Mouse (Mus musculus) midbrain, embryonic 14.5 days (tissue): Measurements from ENCODE around the gene Proser2. TPM values are rescaled to one million over a fixed set of nuclear protein-coding genes. Genes with fewer than 3 reads are reported as not detected.

Source experiments
- ATAC-seq: fragments of 200-750 bp; cut with Nextera tagmentation; 2 replicates; pipeline ENCODE4 v1.8.0; 2017; ENCODE audit warnings: moderate number of reproducible peaks, moderate library complexity; ENCODE audit not compliant: low FRiP score, low TSS enrichment
- DNase-seq: peaks from one replicate; pipeline ENCODE4 v3.0.0-alpha.2; 2015
- H3K27ac ChIP-seq: fragments of 300-500 bp; sonication (generic); replicated peaks from 2 replicates; pipeline ENCODE4 v1.5.1; 2014; ENCODE audit warnings: mild to moderate bottlenecking, low read depth, low read length, moderate library complexity
- H3K27me3 ChIP-seq: fragments of 300-500 bp; sonication (generic); 2 replicates; pipeline ENCODE4 v1.6.1; 2014; ENCODE audit warnings: low read length, control low read depth, mixed read lengths; ENCODE audit not compliant: control insufficient read depth, insufficient read depth
- H3K36me3 ChIP-seq: fragments of 300-500 bp; sonication (generic); 2 replicates; pipeline ENCODE4 v1.6.1; 2014; ENCODE audit warnings: low read length, control low read depth; ENCODE audit not compliant: control insufficient read depth, insufficient read depth
- H3K4me1 ChIP-seq: fragments of 300-500 bp; sonication (generic); 2 replicates; pipeline ENCODE4 v1.6.1; 2014; ENCODE audit warnings: mild to moderate bottlenecking, antibody characterized with exemption, low read length, control low read depth; ENCODE audit not compliant: control insufficient read depth, insufficient read depth
- H3K4me2 ChIP-seq: fragments of 300-500 bp; sonication (generic); 2 replicates; pipeline ENCODE4 v1.6.1; 2014; ENCODE audit warnings: mild to moderate bottlenecking, low read length, moderate library complexity
- H3K4me3 ChIP-seq: fragments of 300-500 bp; sonication (generic); replicated peaks from 2 replicates; pipeline ENCODE4 v1.5.1; 2014; ENCODE audit warnings: low read depth, low read length
- H3K9ac ChIP-seq: fragments of 300-500 bp; sonication (generic); replicated peaks from 2 replicates; pipeline ENCODE4 v1.6.1; 2014; ENCODE audit warnings: mild to moderate bottlenecking, low read length, moderate library complexity
- H3K9me3 ChIP-seq: fragments of 300-500 bp; sonication (generic); 2 replicates; pipeline ENCODE4 v1.6.1; 2016; ENCODE audit warnings: low read length, control low read depth, mixed read lengths; ENCODE audit not compliant: control insufficient read depth
- WGBS: fragments of 180-500 bp; shearing (Covaris S2); extraction: QIAGEN DNeasy Blood & Tissue Kit; methylation state at CpG from one replicate; pipeline ENCODE4 v1.1.7; 2014; 5-methylcytosine and 5-hydroxymethylcytosine counted together
- polyA plus RNA-seq: library from polyadenylated mRNA; unstranded; fragments of >200 nt; fragmentation: Nextera tagmentation; extraction: Ambion mirVana; gene quantifications from 2 replicates; pipeline ENCODE4 v1.2.1, GENCODE M21; 2014

The Proser2 gene
- polyA plus RNA-seq, 1 experiment from 2014 or later, result 4.1 TPM

DNA sequence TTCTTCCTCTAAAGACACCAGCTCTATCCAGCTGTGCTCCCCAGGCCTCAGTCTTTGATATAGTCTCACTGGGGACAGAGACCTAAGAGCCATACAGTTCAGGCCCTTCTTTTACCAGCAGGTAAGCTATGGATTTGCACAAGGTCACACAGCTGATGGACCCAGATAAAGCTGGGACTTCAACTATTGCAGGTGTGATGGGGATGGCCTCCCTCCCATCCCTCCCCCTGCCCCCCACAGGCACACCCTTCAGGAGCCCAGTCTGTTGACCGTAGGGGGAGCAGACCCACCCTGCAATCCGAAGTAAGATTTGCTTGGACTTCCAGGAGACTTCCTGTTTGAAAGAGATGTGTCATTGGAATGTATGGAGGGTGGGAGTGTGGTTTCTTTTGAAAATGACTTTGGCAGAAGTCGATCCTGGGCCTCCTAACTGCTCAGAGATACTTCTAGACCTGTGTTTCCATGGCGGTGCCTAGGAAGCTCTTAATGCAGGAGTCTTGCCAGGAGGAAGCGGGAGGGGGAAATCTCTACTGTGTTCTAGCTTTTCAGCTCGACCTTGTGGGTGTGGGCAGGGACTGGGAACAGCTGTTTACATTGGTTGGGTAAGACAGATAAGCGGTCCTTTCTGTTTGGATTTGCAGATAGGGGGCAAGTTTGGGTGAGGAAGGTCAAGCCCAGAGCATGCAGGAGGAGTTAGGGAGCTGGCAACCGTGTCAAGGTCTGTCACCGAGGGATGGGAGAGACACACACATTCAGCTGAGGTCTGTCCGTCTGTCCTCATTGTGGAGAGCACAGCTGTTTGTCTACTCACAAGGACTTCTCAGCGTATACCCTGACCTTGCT is 58.2 kb downstream of the Proser2 start:
- Histone ChIP-seq H3K4me1 (no peaks in the 10 kb centered on the region), H3K9ac (no peak overlapping the region), H3K27ac (no peak overlapping the region), H3K4me3 (no peak overlapping the region), H3K36me3 (no peaks in the 10 kb centered on the region), H3K27me3 (no peaks in the 10 kb centered on the region), H3K9me3 (0 out of 2 replicates have a peak, but pooled peaks cover 3% of the 10 kb centered on the region), H3K4me2 (no peak overlapping the region)
- no peak for ATAC-seq
- 67% methylated on average over 11 of the region's 11 CpGs for WGBS
- DNase-seq, result no peak

DNA sequence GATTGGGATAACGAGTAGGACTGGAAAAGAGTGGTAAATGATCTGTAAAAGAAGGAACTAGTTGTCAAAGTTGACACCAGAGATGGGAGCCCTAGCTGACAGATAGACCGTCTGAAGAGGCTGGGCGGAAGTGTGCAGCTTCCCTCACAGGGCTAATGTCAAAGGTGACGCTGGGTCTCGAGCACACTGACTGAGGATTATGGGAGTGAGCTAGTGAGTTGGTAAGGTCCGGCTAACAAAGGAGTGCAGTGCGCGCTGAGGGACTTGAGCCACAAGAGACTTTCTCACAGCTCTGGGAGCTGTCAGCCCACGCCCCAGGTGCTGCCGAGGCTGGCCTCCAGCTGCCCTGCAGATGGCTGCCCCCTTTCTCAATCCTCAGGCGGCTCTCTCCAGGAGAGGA is 59.1 kb downstream of the Proser2 start:
- DNase-seq (no peak), ATAC-seq (no peak)
- Histone ChIP-seq H3K27me3 (no peaks in the 10 kb centered on the region), H3K4me2 (no peak overlapping the region), H3K9ac (no peak overlapping the region), H3K4me3 (no peak overlapping the region), H3K9me3 (0 out of 2 replicates have a peak, but pooled peaks cover 3% of the 10 kb centered on the region), H3K36me3 (no peaks in the 10 kb centered on the region), H3K27ac (no peak overlapping the region), H3K4me1 (no peaks in the 10 kb centered on the region)
- 48% methylated on average over 11 of the region's 11 CpGs for WGBS

DNA sequence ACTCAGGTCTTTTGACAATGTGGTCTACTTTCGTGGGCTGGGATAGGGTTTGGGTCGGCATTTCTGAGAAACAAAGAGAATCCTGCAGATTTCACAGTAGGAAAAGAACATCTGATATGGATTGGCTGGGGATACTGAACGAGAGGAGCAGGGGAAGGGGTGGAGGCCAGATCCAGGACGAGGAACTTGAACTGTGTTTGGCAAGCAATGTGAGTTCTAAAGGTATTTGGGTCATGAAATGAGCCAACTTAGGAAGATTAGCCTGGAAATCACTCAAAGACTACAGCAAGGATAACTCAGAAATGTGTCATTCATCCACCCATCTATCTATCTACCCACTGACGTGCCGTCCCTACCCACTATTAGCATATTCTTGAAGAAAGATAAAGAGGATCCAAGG is 62.7 kb downstream of the Proser2 start:
- Histone ChIP-seq H3K4me1 (no peaks in the 10 kb centered on the region), H3K9ac (no peak overlapping the region), H3K9me3 (0 out of 2 replicates have a peak, but pooled peaks cover 3% of the 10 kb centered on the region), H3K4me2 (no peak overlapping the region), H3K36me3 (no peaks in the 10 kb centered on the region), H3K27ac (no peak overlapping the region), H3K4me3 (no peak overlapping the region), H3K27me3 (no peaks in the 10 kb centered on the region)
- ATAC-seq (no peak), DNase-seq (no peak)
- WGBS, result 84% methylated on average over 6 of the region's 6 CpGs

DNA sequence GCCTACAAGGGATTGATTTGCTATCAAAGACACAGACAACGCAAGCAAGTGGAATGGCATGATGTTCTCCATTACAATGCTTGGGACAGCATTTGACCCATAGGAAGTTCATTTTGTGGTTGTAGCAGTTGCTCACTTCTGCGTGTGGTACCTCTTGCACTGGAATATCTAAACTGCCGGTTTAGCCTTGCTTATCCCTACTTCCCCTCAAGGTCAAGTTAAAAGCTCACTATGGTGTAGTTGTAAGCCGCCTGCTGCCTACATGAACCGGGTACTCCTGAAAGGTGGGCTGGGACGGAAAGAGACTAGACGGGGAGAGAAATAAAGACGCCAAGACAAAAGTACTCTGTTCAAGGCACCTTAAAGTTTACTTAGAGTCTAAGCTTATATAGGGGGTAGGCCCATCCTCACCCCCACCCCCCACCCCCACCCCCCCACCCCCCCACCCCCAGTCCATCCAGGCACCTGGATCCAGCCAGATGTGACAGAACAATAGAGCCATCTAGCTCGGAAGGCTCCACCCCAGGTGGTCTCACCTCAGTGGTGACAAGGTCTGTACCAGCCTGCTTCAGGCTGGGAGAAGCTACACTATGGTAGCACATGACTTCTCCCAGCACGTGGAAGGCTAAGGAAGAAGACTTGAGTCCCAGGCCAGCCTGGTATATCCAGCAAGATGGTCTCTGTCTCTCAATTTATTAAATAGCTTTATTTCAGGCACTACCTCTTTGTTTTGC is 69.8 kb downstream of the Proser2 start:
- H3K27ac ChIP-seq, result no peak overlapping the region
- no peak overlapping the region for H3K9ac ChIP-seq
- H3K36me3 ChIP-seq, result peaks cover 10% of the 10 kb centered on the region
- H3K4me2 ChIP-seq, result no peak overlapping the region
- no peaks in the 10 kb centered on the region for H3K27me3 ChIP-seq
- WGBS, result 70% methylated on average over 10 of the region's 10 CpGs
- no peak for DNase-seq
- no peak for ATAC-seq
- no peaks in the 10 kb centered on the region for H3K9me3 ChIP-seq
- no peak overlapping the region for H3K4me3 ChIP-seq
- H3K4me1 ChIP-seq, result no peaks in the 10 kb centered on the region

DNA sequence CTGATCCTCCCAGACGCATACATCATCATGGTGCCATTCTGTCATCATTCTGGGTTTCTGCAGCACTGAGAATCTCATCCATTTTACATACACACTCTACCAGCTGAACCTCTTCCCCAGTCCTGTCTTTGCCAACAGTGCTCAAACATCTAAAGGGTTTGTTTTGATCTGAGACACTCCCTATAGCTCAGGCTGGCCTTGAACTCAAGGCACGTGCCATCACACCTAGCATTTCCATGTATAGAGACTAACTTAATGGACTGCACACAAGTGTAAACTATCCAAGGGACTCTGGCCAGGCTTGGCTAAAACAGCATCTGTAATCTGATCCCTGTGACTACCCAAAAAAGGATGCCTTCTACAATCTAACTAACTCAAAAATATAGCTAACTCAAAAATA is 70.7 kb downstream of the Proser2 start:
- Histone ChIP-seq H3K27me3 (no peaks in the 10 kb centered on the region), H3K4me3 (no peak overlapping the region), H3K4me2 (no peak overlapping the region), H3K9ac (no peak overlapping the region), H3K36me3 (peaks cover 19% of the 10 kb centered on the region), H3K4me1 (no peaks in the 10 kb centered on the region), H3K9me3 (no peaks in the 10 kb centered on the region), H3K27ac (no peak overlapping the region)
- ATAC-seq (no peak), DNase-seq (no peak)
- WGBS, result 92% methylated on average over 2 of the region's 2 CpGs

- 96% methylated on average over 3 of the region's 3 CpGs for WGBS
- Histone ChIP-seq H3K27ac (no peak overlapping the region), H3K4me3 (no peak overlapping the region), H3K4me1 (no peaks in the 10 kb centered on the region), H3K4me2 (no peak overlapping the region), H3K27me3 (no peaks in the 10 kb centered on the region), H3K36me3 (peaks cover 35% of the 10 kb centered on the region), H3K9me3 (no peaks in the 10 kb centered on the region), H3K9ac (no peak overlapping the region)
- ATAC-seq (no peak), DNase-seq (no peak)
These were observed 73.5 kb downstream of the Proser2 start for GRCm38 (mm10) chr2:6056518-6056917.

GRCm38 (mm10) chr2:6055466-6055865 is 74.5 kb downstream of the Proser2 start:
- Histone ChIP-seq H3K9ac (no peak overlapping the region), H3K4me3 (no peak overlapping the region), H3K4me2 (no peak overlapping the region), H3K36me3 (peaks cover 46% of the 10 kb centered on the region), H3K27ac (no peak overlapping the region), H3K9me3 (no peaks in the 10 kb centered on the region), H3K27me3 (no peaks in the 10 kb centered on the region), H3K4me1 (no peaks in the 10 kb centered on the region)
- WGBS, result 44% methylated on average over 11 of the region's 11 CpGs
- DNase-seq, result no peak
- ATAC-seq, result no peak

DNA sequence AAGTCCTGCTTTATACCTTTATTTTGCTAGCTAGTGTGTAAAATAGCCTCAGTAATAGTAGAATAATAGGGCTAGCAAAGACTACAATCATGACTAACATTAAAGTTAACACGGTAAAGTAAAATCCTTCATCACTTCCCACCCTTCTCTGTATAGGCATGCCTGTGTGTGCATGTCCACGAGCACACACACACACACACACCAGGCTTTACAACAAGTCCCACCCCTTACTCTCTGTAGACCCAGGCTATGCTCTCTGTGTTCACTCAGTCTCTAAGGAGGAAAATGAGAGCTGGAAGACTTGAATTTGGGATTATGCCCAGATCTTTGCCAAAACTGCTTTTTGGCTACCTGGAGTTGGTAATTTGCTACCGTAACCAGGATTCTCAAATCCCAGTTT is 81.0 kb downstream of the Proser2 start:
- no peak overlapping the region for H3K4me2 ChIP-seq
- H3K27ac ChIP-seq, result no peak overlapping the region
- no peaks in the 10 kb centered on the region for H3K9me3 ChIP-seq
- no peak overlapping the region for H3K9ac ChIP-seq
- no peak overlapping the region for H3K4me3 ChIP-seq
- DNase-seq (no peak), ATAC-seq (no peak)
- H3K4me1 ChIP-seq, result no peaks in the 10 kb centered on the region
- WGBS, result 97% methylated on average over 3 of the region's 3 CpGs
- no peaks in the 10 kb centered on the region for H3K27me3 ChIP-seq
- peaks cover 49% of the 10 kb centered on the region for H3K36me3 ChIP-seq
